Mouse (Mus musculus): ENCODE results near the gene Gas7.

Gene Gas7

DNA sequence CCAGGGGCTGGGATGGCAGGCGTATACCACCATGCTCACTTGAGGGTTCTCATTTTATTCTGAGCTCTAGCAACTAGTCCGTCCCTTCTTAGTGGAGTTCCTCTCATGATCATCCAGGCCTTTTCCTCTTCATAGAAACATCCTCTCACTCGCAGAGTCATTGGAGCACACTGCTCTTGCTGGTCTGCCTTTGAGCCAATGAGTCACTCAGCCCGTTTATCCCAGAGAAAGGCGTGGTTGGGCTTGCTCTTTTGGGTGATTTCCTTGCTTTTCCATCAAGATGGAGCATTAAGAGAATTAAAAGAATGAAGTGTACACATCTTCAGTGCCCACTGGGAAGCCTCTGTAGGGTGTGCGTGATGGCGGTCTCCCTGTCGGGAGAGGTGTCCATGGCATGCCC is 206.2 kb downstream of the Gas7 start:
- DNase-seq: no peak

GRCm38 (mm10) chr11:67663437-67663836 is 208.2 kb downstream of the Gas7 start:
- DNase-seq: no peak

GRCm38 (mm10) chr11:67664261-67664660 is 209.0 kb downstream of the Gas7 start:
- DNase-seq: peak; percentile 83

DNA sequence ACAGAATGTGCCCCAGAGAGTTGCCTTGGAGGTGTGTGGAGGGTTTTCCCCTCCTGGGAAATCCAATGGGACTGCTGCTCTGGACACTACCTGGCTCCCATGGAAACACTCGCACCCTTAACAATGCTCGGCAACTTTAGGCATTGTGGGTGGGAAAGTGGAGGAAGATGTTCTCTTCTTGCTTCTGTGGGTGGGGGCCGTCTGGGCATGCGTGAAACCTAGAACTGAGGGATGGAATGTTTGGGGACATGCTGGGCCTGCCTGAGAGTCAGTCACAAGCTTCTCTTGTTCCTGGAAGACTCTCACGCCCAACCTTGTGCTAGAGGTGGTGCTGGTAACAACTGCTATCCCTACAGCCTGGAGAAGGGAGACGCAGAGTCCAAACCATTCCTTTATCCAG is 209.7 kb downstream of the Gas7 start:
- DNase-seq: no peak

DNA sequence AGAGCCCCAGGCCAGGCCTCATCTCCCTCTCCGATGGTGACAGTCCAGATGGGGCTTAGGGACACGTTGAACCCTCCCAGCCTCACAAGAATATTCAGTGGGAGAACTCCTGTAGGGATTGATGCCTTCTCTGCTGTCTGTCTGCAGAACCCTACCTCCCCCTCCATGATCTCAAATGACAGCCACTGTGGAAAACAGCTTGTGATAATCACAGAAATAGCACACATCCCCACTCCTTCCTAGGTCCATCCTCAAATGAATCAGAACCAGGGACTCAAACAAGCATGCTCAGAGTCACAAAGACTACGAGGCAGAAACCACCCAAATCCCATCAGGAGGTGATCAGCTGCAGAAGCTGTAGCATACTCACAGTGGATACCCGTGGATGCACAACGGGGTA is 210.9 kb downstream of the Gas7 start:
- DNase-seq: no peak

DNA sequence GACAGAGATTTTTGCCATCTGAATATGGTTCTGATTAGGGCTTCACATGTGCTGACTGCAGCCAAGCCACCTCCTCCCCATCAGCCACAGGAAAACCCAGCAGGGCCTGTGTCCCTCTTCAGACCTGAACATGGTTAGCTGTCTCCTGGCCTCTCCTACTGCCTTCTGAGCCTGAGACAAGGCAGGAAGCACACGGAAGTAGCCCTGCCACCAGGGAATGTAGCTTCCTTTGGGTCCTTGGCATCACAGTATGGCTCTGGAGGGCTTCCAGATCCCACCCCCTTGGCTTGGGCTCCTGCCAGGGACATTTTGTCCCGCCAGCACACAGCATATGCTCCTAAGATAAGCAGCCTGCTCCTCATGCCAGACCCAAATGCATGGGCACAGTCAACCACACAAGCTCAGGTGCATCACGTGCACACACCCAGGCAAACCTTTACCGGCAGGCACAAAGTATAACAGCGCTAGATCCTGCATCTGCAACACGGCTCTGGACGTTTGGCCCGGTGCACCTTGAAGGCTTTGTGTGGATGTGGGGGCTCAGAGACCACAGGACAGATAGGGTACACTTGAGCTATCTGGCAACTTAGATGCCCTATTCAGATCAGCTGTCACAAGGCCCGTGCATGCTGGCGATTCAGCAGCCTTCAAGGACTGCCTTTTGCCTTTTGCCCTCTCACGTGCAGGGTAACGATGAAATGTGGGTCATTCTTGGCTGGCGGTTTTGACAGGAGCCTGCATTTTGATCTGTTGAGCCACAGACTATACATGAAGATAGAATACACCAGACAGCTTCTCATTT is 212.5 kb downstream of the Gas7 start:
- peak; percentile 97 for DNase-seq

- DNase-seq: no peak
Observed at GRCm38 (mm10) chr11:67668460-67669007, 213.3 kb downstream of the Gas7 start.

DNA sequence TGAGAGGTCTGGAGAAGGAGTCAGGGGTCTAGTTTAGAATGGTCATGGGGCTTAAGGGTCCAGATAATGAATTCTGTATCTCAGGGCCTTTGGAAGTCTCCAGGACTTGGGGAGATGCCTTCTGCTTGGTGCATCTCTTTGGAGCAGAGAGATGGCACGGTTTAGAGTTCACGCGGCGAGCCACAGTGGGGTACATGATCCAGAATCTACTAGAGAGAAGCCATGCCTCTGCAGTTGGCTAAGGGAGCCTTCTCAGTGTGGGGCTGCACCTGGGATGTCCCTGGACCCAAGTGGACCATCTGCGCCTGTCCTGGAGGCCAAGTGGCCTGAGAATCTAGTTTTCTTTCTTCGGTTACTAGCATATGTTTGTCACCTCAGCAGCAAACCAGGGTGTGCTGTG is 214.8 kb downstream of the Gas7 start:
- DNase-seq: peak; percentile 96

DNA sequence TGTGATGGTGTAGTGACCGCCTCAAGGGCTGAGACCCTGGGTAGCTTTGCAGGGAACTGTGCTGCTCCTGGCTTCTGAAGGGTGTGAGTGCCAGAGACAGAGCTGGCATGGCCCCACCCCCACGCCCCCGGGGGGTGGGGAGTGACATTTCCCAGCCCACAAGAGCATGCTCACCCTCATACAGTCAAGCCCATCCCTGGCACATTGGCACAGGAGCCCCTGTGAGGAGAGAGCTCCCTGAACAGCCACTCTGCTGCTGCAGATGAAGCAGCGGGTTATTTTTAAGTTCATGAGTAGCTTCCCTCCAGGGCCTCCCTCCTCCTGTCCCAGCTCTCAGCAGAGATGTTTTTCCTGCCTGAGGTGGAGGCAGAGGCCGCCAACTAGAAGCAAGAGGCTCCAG is 216.9 kb downstream of the Gas7 start:
- no peak for DNase-seq

- DNase-seq: no peak
Observed at GRCm38 (mm10) chr11:67675562-67676540, 220.6 kb downstream of the Gas7 start.

- DNase-seq: no peak
Observed at GRCm38 (mm10) chr11:67679300-67679699, 224.1 kb downstream of the Gas7 start.

GRCm38 (mm10) chr11:67679930-67680329 is 224.7 kb downstream of the Gas7 start:
- DNase-seq: no peak

- DNase-seq: no peak
Observed at GRCm38 (mm10) chr11:67681871-67682270, 226.6 kb downstream of the Gas7 start.

DNA sequence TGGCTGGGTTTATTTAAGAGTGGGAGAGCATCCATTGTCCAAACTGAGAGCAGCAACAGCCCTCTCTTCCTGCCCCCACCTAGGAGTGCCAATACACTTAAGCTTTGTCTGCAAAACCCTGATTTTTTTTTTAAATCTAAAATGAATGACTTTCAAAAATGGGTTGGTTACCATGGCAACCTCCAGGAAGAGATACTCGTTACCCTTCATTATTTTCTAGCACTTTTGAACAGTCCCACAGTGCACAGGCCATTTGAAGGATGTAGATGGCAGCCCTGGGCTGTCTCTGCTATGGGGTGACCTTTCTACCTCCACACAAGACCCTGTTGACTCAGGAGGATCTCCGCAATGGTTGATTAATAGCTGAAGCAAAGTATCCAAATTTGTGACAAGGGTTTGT is 230.9 kb downstream of the Gas7 start:
- no peak for DNase-seq

GRCm38 (mm10) chr11:67694703-67695376 is 239.6 kb downstream of the Gas7 start, which contains the start of gene Rcvrn:
Gene Rcvrn (plus strand): TSS chr11:67695326.
- no peak for DNase-seq

GRCm38 (mm10) chr11:67712976-67713375 is 257.7 kb downstream of the Gas7 start:
- DNase-seq: no peak

DNA sequence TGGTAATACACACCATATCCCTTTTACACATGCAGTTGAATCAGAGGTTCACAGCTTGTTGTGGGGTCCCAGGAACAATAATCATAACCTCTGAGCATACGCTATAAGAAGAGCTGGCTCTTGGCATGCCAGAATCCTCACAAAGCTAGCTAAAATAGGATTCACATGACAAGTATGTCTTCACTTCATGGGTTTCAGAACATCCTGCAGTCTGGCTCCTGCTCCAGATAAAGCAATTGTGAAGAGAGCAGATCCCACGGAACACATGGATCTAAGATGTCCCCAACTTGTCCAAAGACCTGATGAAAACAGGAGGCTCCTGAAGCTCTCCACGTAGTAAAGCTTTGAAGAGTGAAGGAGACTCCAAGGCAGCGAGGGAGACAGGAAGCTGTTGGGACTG is 260.1 kb downstream of the Gas7 start:
- no peak for DNase-seq

DNA sequence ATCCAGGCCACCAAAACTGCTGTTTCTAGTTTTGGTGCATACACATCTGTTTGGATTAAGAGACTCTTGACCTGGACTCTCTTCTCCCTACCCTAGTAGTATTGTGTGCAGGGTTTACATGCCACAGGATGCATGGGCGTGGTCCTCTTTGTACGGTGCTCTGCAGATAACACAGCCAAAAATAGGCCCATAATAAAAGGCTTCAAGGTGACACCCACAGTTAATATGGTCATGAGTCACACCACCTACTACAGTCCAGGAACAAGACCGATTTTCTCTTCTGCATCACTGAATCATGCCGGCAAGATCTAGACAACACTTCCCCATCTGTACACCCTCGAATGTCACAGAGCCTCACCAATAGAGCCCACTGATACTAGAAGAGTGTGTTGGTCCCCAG is 266.2 kb downstream of the Gas7 start:
- DNase-seq: no peak

- DNase-seq: no peak
Observed at GRCm38 (mm10) chr11:67722399-67723156, 267.3 kb downstream of the Gas7 start.

- no peak for DNase-seq
Observed at GRCm38 (mm10) chr11:67723231-67724013, 268.2 kb downstream of the Gas7 start.

GRCm38 (mm10) chr11:67727095-67727494 is 271.9 kb downstream of the Gas7 start:
- no peak for DNase-seq

Data from cerebellum, adult 11 months (tissue).